Mouse (Mus musculus): ENCODE measurements around the gene 4930522H14Rik. TPM values are rescaled to one million over a fixed set of nuclear protein-coding genes. Genes with fewer than 3 reads are reported as not detected.
A peak's percentile ranks its signal among the peaks of the same experiment; 100 is the strongest.

The 4930522H14Rik gene
- total and polyA plus RNA-seq, 3 experiments = not detected

DNA sequence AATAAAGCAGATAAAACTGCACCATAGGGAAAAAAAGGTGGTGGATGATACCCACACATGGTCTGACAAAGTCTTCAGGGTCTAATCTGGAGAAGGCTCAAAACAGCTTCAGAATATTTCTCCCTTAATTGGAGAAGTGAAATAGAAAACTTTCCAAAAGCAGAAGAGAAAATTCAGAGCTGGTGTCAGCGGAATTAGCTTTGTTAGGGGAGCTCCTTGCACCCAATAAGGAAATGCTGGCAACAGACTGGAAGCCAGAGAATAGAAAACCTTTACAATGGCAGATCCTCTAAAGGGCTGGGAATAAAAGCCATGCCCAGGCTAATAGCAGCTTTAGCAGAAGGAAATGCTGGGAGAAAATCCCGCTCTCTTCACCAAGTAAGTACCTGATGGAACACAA is 15.4 kb upstream of the 4930522H14Rik start:
- Histone ChIP-seq H3K4me1 (ENCODE audit: control insufficient read depth in 1 of 2, insufficient read depth in 2 of 2, low read length in 2 of 2) (no peaks in the 10 kb centered on the region), H3K79me2 (ENCODE audit: control insufficient read depth, insufficient read depth, low read length, poor library complexity) (no peaks in the 10 kb centered on the region), H3K4me3 (ENCODE audit: control insufficient read depth in 1 of 2, insufficient read depth in 1 of 2, low read depth in 2 of 2, low read length in 2 of 2) (no peak overlapping the region), H3K27ac (ENCODE audit: control insufficient read depth, low read depth, low read length) (no peak overlapping the region), H3K36me3 (ENCODE audit: control insufficient read depth in 1 of 2, insufficient read depth in 2 of 2, low read length in 2 of 2) (no peaks in the 10 kb centered on the region), H3K9ac (ENCODE audit: control insufficient read depth, low read depth, low read length, poor library complexity, severe bottlenecking) (no peak overlapping the region), H3K9me3 (replicated peaks; ENCODE audit: insufficient read depth, low read length) (no peaks in the 10 kb centered on the region), H3K27me3 (ENCODE audit: control insufficient read depth in 1 of 2, insufficient read depth in 2 of 2, low read length in 2 of 2) (peaks cover 0 to 4% of the 10 kb centered on the region in 2 experiments; a peak in 3 of 4 replicates)
- no peak for DNase-seq (ENCODE audit: low read depth, low spot score)
- TF ChIP-seq RCOR1 (IDR thresholded peaks at IDR 0.05; ENCODE audit: low read depth, low read length) (no peak), TAL1 (IDR thresholded peaks at IDR 0.05; ENCODE audit: low read length) (no peak), E2F4 (IDR thresholded peaks at IDR 0.05; ENCODE audit: borderline replicate concordance, low read depth, low read length) (no peak), GABPA (IDR thresholded peaks at IDR 0.05; ENCODE audit: low read depth, low read length) (no peak), USF2 (IDR thresholded peaks at IDR 0.05; ENCODE audit: borderline replicate concordance in 1 of 2, insufficient read depth in 1 of 2, low read depth in 1 of 2, low read length in 2 of 2) (no peak), SIN3A (IDR thresholded peaks at IDR 0.05; ENCODE audit: low read length) (no peak)

DNA sequence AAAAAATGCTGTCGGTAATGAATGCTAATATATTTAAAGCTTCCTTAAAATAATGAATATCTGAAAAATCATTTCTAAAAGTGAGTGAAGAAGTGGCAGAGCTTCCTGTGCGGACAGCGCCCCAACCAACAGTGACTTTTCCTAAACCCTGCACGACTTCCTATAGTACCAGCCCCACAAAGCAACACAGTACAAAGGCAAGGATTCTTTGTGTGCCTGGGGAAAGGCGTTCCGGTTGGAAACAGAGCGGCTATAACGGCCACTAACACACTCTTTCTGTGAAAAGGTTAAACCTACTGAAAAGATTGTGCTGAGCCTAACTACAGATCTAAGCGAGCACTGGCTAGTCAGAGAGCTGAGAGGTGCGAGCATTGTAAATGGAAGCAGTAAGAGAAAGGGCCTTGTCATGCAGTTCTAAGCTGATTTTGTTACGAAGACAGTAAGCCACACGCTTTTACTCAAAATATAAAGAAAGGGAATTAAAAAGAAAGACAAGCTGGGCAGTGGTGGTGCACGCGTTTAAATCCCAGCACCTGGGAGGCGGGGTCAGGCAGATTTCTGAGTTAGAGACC is 766 bp downstream of the 4930522H14Rik start:
- Histone ChIP-seq H3K9me3 (replicated peaks; ENCODE audit: insufficient read depth, low read length) (no peaks in the 10 kb centered on the region), H3K27me3 (ENCODE audit: control insufficient read depth in 1 of 2, insufficient read depth in 2 of 2, low read length in 2 of 2) (peaks cover 3 to 10% of the 10 kb centered on the region in 2 experiments), H3K9ac (ENCODE audit: control insufficient read depth, low read depth, low read length, poor library complexity, severe bottlenecking) (no peak overlapping the region), H3K4me3 (ENCODE audit: control insufficient read depth in 1 of 2, insufficient read depth in 1 of 2, low read depth in 2 of 2, low read length in 2 of 2) (no peak overlapping the region), H3K36me3 (ENCODE audit: control insufficient read depth in 1 of 2, insufficient read depth in 2 of 2, low read length in 2 of 2) (no peaks in the 10 kb centered on the region), H3K27ac (ENCODE audit: control insufficient read depth, low read depth, low read length) (no peak overlapping the region), H3K4me1 (ENCODE audit: control insufficient read depth in 1 of 2, insufficient read depth in 2 of 2, low read length in 2 of 2) (no peaks in the 10 kb centered on the region), H3K79me2 (ENCODE audit: control insufficient read depth, insufficient read depth, low read length, poor library complexity) (no peaks in the 10 kb centered on the region)
- TF ChIP-seq CTCF (IDR thresholded peaks at IDR 0.05 in 2 of 3, conservative IDR thresholded peaks at IDR 0.05 in 1 of 3; ENCODE audit: control insufficient read depth in 1 of 3, insufficient read depth in 1 of 3, low read depth in 2 of 3, low read length in 3 of 3, poor library complexity in 1 of 3, severe bottlenecking in 1 of 3) = no peak
- TF ChIP-seq BHLHE40 (IDR thresholded peaks at IDR 0.05; ENCODE audit: borderline replicate concordance, low read depth, low read length) = no peak
- TF ChIP-seq POLR2AphosphoS5 (IDR thresholded peaks at IDR 0.05; ENCODE audit: borderline replicate concordance, low read depth, low read length) = no peak
- TF ChIP-seq POLR2A (IDR thresholded peaks at IDR 0.05; ENCODE audit: control insufficient read depth in 1 of 2, insufficient read depth in 1 of 2, low read depth in 1 of 2, low read length in 2 of 2, poor library complexity in 1 of 2) = no peak
- TF ChIP-seq MXI1 (IDR thresholded peaks at IDR 0.05; ENCODE audit: low read depth, low read length) = no peak
- no peak for TF ChIP-seq JUND (IDR thresholded peaks at IDR 0.05; ENCODE audit: low read depth, low read length)
- TF ChIP-seq ZKSCAN1 (IDR thresholded peaks at IDR 0.05; ENCODE audit: low read depth, low read length) = no peak
- no peak for TF ChIP-seq CHD2 (IDR thresholded peaks at IDR 0.05; ENCODE audit: low read length)
- no peak for TF ChIP-seq NELFE (IDR thresholded peaks at IDR 0.05; ENCODE audit: low read depth, low read length)
- no peak for DNase-seq (ENCODE audit: low read depth, low spot score)

DNA sequence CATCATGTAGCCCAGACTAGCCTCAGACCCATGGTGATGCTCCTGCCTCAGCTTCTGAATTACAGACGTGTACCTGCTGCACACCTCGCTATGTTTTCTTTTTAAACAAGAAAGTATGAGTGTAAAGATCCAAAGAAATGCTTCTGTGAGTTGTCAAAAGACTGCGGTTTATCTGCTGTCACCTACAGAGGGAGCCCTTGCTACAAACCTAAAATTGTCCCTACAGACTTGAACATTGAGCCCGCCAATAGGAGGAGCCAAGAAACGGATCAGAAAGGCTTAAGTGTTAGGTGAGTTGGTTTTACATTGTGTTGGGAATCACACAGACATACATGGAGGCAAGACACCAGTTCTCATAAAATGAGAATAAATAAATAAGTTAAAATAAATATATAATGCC is 26.2 kb downstream of the 4930522H14Rik start:
- no peaks in the 10 kb centered on the region for H3K79me2 ChIP-seq (ENCODE audit: control insufficient read depth, insufficient read depth, low read length, poor library complexity)
- no peaks in the 10 kb centered on the region; a peak in 1 of 4 replicates for H3K4me1 ChIP-seq (ENCODE audit: control insufficient read depth in 1 of 2, insufficient read depth in 2 of 2, low read length in 2 of 2)
- no peak overlapping the region for H3K27ac ChIP-seq (ENCODE audit: control insufficient read depth, low read depth, low read length)
- peak; percentile 36 to 97 (median 64); a peak in 5 of 6 replicates for TF ChIP-seq CTCF (IDR thresholded peaks at IDR 0.05 in 2 of 3, conservative IDR thresholded peaks at IDR 0.05 in 1 of 3; ENCODE audit: control insufficient read depth in 1 of 3, insufficient read depth in 1 of 3, low read depth in 2 of 3, low read length in 3 of 3, poor library complexity in 1 of 3, severe bottlenecking in 1 of 3)
- no peak for TF ChIP-seq MYB (IDR thresholded peaks at IDR 0.05; ENCODE audit: low read depth, low read length)
- peak; percentile 88 for TF ChIP-seq SMC3 (IDR thresholded peaks at IDR 0.05; ENCODE audit: low read depth, low read length)
- TF ChIP-seq ZC3H11A (IDR thresholded peaks at IDR 0.05; ENCODE audit: low read depth, low read length) = peak; percentile 68
- TF ChIP-seq RAD21 (IDR thresholded peaks at IDR 0.05; ENCODE audit: low read depth, low read length) = peak; percentile 80
- no peak for TF ChIP-seq JUND (IDR thresholded peaks at IDR 0.05; ENCODE audit: low read depth, low read length)
- H3K9me3 ChIP-seq (replicated peaks; ENCODE audit: insufficient read depth, low read length) = no peaks in the 10 kb centered on the region
- peak overlapping the region; percentile 54 for H3K9ac ChIP-seq (ENCODE audit: control insufficient read depth, low read depth, low read length, poor library complexity, severe bottlenecking)
- H3K4me3 ChIP-seq (ENCODE audit: control insufficient read depth in 1 of 2, insufficient read depth in 1 of 2, low read depth in 2 of 2, low read length in 2 of 2) = no peak overlapping the region
- H3K27me3 ChIP-seq (ENCODE audit: control insufficient read depth in 1 of 2, insufficient read depth in 2 of 2, low read length in 2 of 2) = peaks cover under 1 to 3% of the 10 kb centered on the region in 2 experiments; a peak in 3 of 4 replicates
- peak; percentile 85 for DNase-seq (ENCODE audit: low read depth, low spot score)
- no peaks in the 10 kb centered on the region for H3K36me3 ChIP-seq (ENCODE audit: control insufficient read depth in 1 of 2, insufficient read depth in 2 of 2, low read length in 2 of 2)
